Mouse (Mus musculus): ENCODE results near the gene Dzip1l. TPM values are rescaled to one million over a fixed set of nuclear protein-coding genes. Genes with fewer than 3 reads are reported as not detected.

The Dzip1l gene
- polyA plus RNA-seq, 1 experiment: 0.54 TPM

GRCm38 (mm10) chr9:99630528-99631125, 1.3 kb downstream of the Dzip1l start:
- peaks cover 3% of the 10 kb centered on the region for H3K4me1 ChIP-seq (ENCODE audit: control insufficient read depth, insufficient read depth, low read length)
- H3K27ac ChIP-seq (ENCODE audit: control insufficient read depth, insufficient read depth, low read depth, low read length): no peak overlapping the region
- H3K4me3 ChIP-seq (ENCODE audit: control insufficient read depth, low read depth, low read length): no peak overlapping the region
- TF ChIP-seq CTCF (IDR thresholded peaks at IDR 0.05; ENCODE audit: control insufficient read depth, insufficient read depth, insufficient replicate concordance, low read depth, low read length) (no peak), POLR2A (IDR thresholded peaks at IDR 0.05; ENCODE audit: control insufficient read depth, low read depth, low read length) (no peak)
- no peaks in the 10 kb centered on the region for H3K27me3 ChIP-seq (ENCODE audit: control insufficient read depth, insufficient read depth, low read length)
- no peaks in the 10 kb centered on the region for H3K36me3 ChIP-seq (ENCODE audit: control insufficient read depth, insufficient read depth, low read length)

- peaks cover 3% of the 10 kb centered on the region for H3K4me1 ChIP-seq (ENCODE audit: control insufficient read depth, insufficient read depth, low read length)
- H3K4me3 ChIP-seq (ENCODE audit: control insufficient read depth, low read depth, low read length): no peak overlapping the region
- TF ChIP-seq POLR2A (IDR thresholded peaks at IDR 0.05; ENCODE audit: control insufficient read depth, low read depth, low read length): no peak
- no peak for TF ChIP-seq CTCF (IDR thresholded peaks at IDR 0.05; ENCODE audit: control insufficient read depth, insufficient read depth, insufficient replicate concordance, low read depth, low read length)
- no peaks in the 10 kb centered on the region for H3K27me3 ChIP-seq (ENCODE audit: control insufficient read depth, insufficient read depth, low read length)
- H3K36me3 ChIP-seq (ENCODE audit: control insufficient read depth, insufficient read depth, low read length): no peaks in the 10 kb centered on the region
- H3K27ac ChIP-seq (ENCODE audit: control insufficient read depth, insufficient read depth, low read depth, low read length): no peak overlapping the region
Observed at GRCm38 (mm10) chr9:99631781-99632180, 2.5 kb downstream of the Dzip1l start.

- H3K4me3 ChIP-seq (ENCODE audit: control insufficient read depth, low read depth, low read length): no peak overlapping the region
- peaks cover 3% of the 10 kb centered on the region for H3K4me1 ChIP-seq (ENCODE audit: control insufficient read depth, insufficient read depth, low read length)
- TF ChIP-seq POLR2A (IDR thresholded peaks at IDR 0.05; ENCODE audit: control insufficient read depth, low read depth, low read length): no peak
- TF ChIP-seq CTCF (IDR thresholded peaks at IDR 0.05; ENCODE audit: control insufficient read depth, insufficient read depth, insufficient replicate concordance, low read depth, low read length): no peak
- no peaks in the 10 kb centered on the region for H3K27me3 ChIP-seq (ENCODE audit: control insufficient read depth, insufficient read depth, low read length)
- no peaks in the 10 kb centered on the region for H3K36me3 ChIP-seq (ENCODE audit: control insufficient read depth, insufficient read depth, low read length)
- no peak overlapping the region for H3K27ac ChIP-seq (ENCODE audit: control insufficient read depth, insufficient read depth, low read depth, low read length)
Observed at GRCm38 (mm10) chr9:99632264-99632663, 3.0 kb downstream of the Dzip1l start.

- TF ChIP-seq POLR2A (IDR thresholded peaks at IDR 0.05; ENCODE audit: control insufficient read depth, low read depth, low read length): no peak
- TF ChIP-seq CTCF (IDR thresholded peaks at IDR 0.05; ENCODE audit: control insufficient read depth, insufficient read depth, insufficient replicate concordance, low read depth, low read length): no peak
- H3K36me3 ChIP-seq (ENCODE audit: control insufficient read depth, insufficient read depth, low read length): no peaks in the 10 kb centered on the region
Observed at GRCm38 (mm10) chr9:99636776-99637175, 7.5 kb downstream of the Dzip1l start.

GRCm38 (mm10) chr9:99637227-99637626, 7.9 kb downstream of the Dzip1l start:
- TF ChIP-seq CTCF (IDR thresholded peaks at IDR 0.05; ENCODE audit: control insufficient read depth, insufficient read depth, insufficient replicate concordance, low read depth, low read length): no peak
- no peak for TF ChIP-seq POLR2A (IDR thresholded peaks at IDR 0.05; ENCODE audit: control insufficient read depth, low read depth, low read length)
- H3K27me3 ChIP-seq (ENCODE audit: control insufficient read depth, insufficient read depth, low read length): no peaks in the 10 kb centered on the region
- H3K4me3 ChIP-seq (ENCODE audit: control insufficient read depth, low read depth, low read length): no peak overlapping the region
- H3K36me3 ChIP-seq (ENCODE audit: control insufficient read depth, insufficient read depth, low read length): no peaks in the 10 kb centered on the region
- H3K27ac ChIP-seq (ENCODE audit: control insufficient read depth, insufficient read depth, low read depth, low read length): no peak overlapping the region
- no peaks in the 10 kb centered on the region for H3K4me1 ChIP-seq (ENCODE audit: control insufficient read depth, insufficient read depth, low read length)

More at GRCm38 (mm10) chr9:99636776-99637175, 7.5 kb downstream of the Dzip1l start:
- no peak overlapping the region for H3K27ac ChIP-seq (ENCODE audit: control insufficient read depth, insufficient read depth, low read depth, low read length)
- H3K27me3 ChIP-seq (ENCODE audit: control insufficient read depth, insufficient read depth, low read length): no peaks in the 10 kb centered on the region
- no peak overlapping the region for H3K4me3 ChIP-seq (ENCODE audit: control insufficient read depth, low read depth, low read length)
- H3K4me1 ChIP-seq (ENCODE audit: control insufficient read depth, insufficient read depth, low read length): no peaks in the 10 kb centered on the region

GRCm38 (mm10) chr9:99637736-99638135, 8.4 kb downstream of the Dzip1l start:
- no peak overlapping the region for H3K27ac ChIP-seq (ENCODE audit: control insufficient read depth, insufficient read depth, low read depth, low read length)
- H3K4me3 ChIP-seq (ENCODE audit: control insufficient read depth, low read depth, low read length): no peak overlapping the region
- H3K36me3 ChIP-seq (ENCODE audit: control insufficient read depth, insufficient read depth, low read length): no peaks in the 10 kb centered on the region
- TF ChIP-seq POLR2A (IDR thresholded peaks at IDR 0.05; ENCODE audit: control insufficient read depth, low read depth, low read length) (no peak), CTCF (IDR thresholded peaks at IDR 0.05; ENCODE audit: control insufficient read depth, insufficient read depth, insufficient replicate concordance, low read depth, low read length) (no peak)
- H3K4me1 ChIP-seq (ENCODE audit: control insufficient read depth, insufficient read depth, low read length): no peaks in the 10 kb centered on the region
- no peaks in the 10 kb centered on the region for H3K27me3 ChIP-seq (ENCODE audit: control insufficient read depth, insufficient read depth, low read length)

GRCm38 (mm10) chr9:99639957-99640356, 10.7 kb downstream of the Dzip1l start:
- Histone ChIP-seq H3K4me3 (ENCODE audit: control insufficient read depth, low read depth, low read length) (no peak overlapping the region), H3K36me3 (ENCODE audit: control insufficient read depth, insufficient read depth, low read length) (no peaks in the 10 kb centered on the region), H3K27me3 (ENCODE audit: control insufficient read depth, insufficient read depth, low read length) (no peaks in the 10 kb centered on the region), H3K4me1 (ENCODE audit: control insufficient read depth, insufficient read depth, low read length) (no peaks in the 10 kb centered on the region), H3K27ac (ENCODE audit: control insufficient read depth, insufficient read depth, low read depth, low read length) (no peak overlapping the region)
- TF ChIP-seq POLR2A (IDR thresholded peaks at IDR 0.05; ENCODE audit: control insufficient read depth, low read depth, low read length): no peak
- no peak for TF ChIP-seq CTCF (IDR thresholded peaks at IDR 0.05; ENCODE audit: control insufficient read depth, insufficient read depth, insufficient replicate concordance, low read depth, low read length)
